Mouse (Mus musculus): ENCODE results near the gene Gm49486. TPM values are rescaled to one million over a fixed set of nuclear protein-coding genes. Genes with fewer than 3 reads are reported as not detected.
A peak's percentile ranks its signal among the peaks of the same experiment; 100 is the strongest.
"Not testable (repeated sequence)": the region's sequence is repeated elsewhere in the genome, so short reads cannot be mapped to it uniquely, and the experiment has no call there.

Gm49486 gene
- total and polyA plus RNA-seq, 2 experiments from 2014 or later = 1.2 to 4.4 TPM

GRCm38 (mm10) chr15:79224685-79225084, 4.5 kb upstream of the Gm49486 start:
- Histone ChIP-seq H3K36me3 (ENCODE audit: insufficient read depth) (no peaks in the 10 kb centered on the region), H3K4me3 (ENCODE audit: low read depth, low read length) (no peak overlapping the region), H3K27me3 (ENCODE audit: insufficient read depth, low read length) (no peaks in the 10 kb centered on the region), H3K4me1 (ENCODE audit: insufficient read depth) (peaks cover 2% of the 10 kb centered on the region; the same call in 1 of the 2 replicates), H3K4me2 (ENCODE audit: low read depth) (no peak overlapping the region), H3K9ac (no peak overlapping the region), H3K27ac (ENCODE audit: low read depth, low read length) (no peak overlapping the region), H3K9me3 (ENCODE audit: low read length) (no peaks in the 10 kb centered on the region)
- DNase-seq (peak; percentile 87), ATAC-seq (peak; percentile 59)
- WGBS = 9% methylated on average over 5 of the region's 5 CpGs
- TF ChIP-seq CTCF (IDR thresholded peaks at IDR 0.05; ENCODE audit: low read depth) = peak; percentile 97

- not testable (repeated sequence) for H3K27ac ChIP-seq (ENCODE audit: low read depth, low read length); ATAC-seq; H3K27me3 ChIP-seq (ENCODE audit: insufficient read depth, low read length); H3K36me3 ChIP-seq (ENCODE audit: insufficient read depth); H3K9ac ChIP-seq; H3K4me2 ChIP-seq (ENCODE audit: low read depth); H3K4me1 ChIP-seq (ENCODE audit: insufficient read depth); H3K4me3 ChIP-seq (ENCODE audit: low read depth, low read length); H3K9me3 ChIP-seq (ENCODE audit: low read length); DNase-seq
- peak; percentile 19; the same call in 1 of the 2 replicates for TF ChIP-seq CTCF (IDR thresholded peaks at IDR 0.05; ENCODE audit: low read depth)
- WGBS = 61% methylated on average over 2 of the region's 2 CpGs
These were observed 3.4 kb upstream of the Gm49486 start for GRCm38 (mm10) chr15:79225780-79226179.

- Histone ChIP-seq H3K27ac (ENCODE audit: low read depth, low read length) (no peak overlapping the region), H3K9me3 (ENCODE audit: low read length) (no peaks in the 10 kb centered on the region), H3K4me2 (ENCODE audit: low read depth) (no peak overlapping the region), H3K36me3 (ENCODE audit: insufficient read depth) (peaks cover 59% of the 10 kb centered on the region), H3K27me3 (ENCODE audit: insufficient read depth, low read length) (no peaks in the 10 kb centered on the region), H3K9ac (no peak overlapping the region), H3K4me3 (ENCODE audit: low read depth, low read length) (no peak overlapping the region), H3K4me1 (ENCODE audit: insufficient read depth) (no peaks in the 10 kb centered on the region)
- 74% methylated on average over 9 of the region's 9 CpGs for WGBS
- no peak for ATAC-seq
- no peak for TF ChIP-seq CTCF (IDR thresholded peaks at IDR 0.05; ENCODE audit: low read depth)
- no peak for DNase-seq
These were observed 6.1 kb downstream of the Gm49486 start for GRCm38 (mm10) chr15:79235268-79235667.

GRCm38 (mm10) chr15:79238036-79238435, 8.8 kb downstream of the Gm49486 start:
- Histone ChIP-seq H3K4me2 (ENCODE audit: low read depth) (no peak overlapping the region), H3K9ac (no peak overlapping the region), H3K36me3 (ENCODE audit: insufficient read depth) (peaks cover 69% of the 10 kb centered on the region), H3K4me3 (ENCODE audit: low read depth, low read length) (no peak overlapping the region), H3K4me1 (ENCODE audit: insufficient read depth) (no peaks in the 10 kb centered on the region), H3K9me3 (ENCODE audit: low read length) (no peaks in the 10 kb centered on the region), H3K27me3 (ENCODE audit: insufficient read depth, low read length) (no peaks in the 10 kb centered on the region), H3K27ac (ENCODE audit: low read depth, low read length) (no peak overlapping the region)
- no peak for TF ChIP-seq CTCF (IDR thresholded peaks at IDR 0.05; ENCODE audit: low read depth)
- WGBS = 80% methylated on average over 6 of the region's 6 CpGs
- ATAC-seq = no peak
- no peak for DNase-seq

- WGBS = 69% methylated on average over 13 of the region's 13 CpGs
- peaks cover 4% of the 10 kb centered on the region; the same call in 1 of the 2 replicates for H3K4me1 ChIP-seq (ENCODE audit: insufficient read depth)
- ATAC-seq = peak; percentile 12
- H3K9ac ChIP-seq = no peak overlapping the region
- no peak overlapping the region for H3K4me3 ChIP-seq (ENCODE audit: low read depth, low read length)
- no peak for TF ChIP-seq CTCF (IDR thresholded peaks at IDR 0.05; ENCODE audit: low read depth)
- H3K36me3 ChIP-seq (ENCODE audit: insufficient read depth) = peaks cover 75% of the 10 kb centered on the region
- no peak for DNase-seq
- H3K9me3 ChIP-seq (ENCODE audit: low read length) = no peaks in the 10 kb centered on the region
- H3K27me3 ChIP-seq (ENCODE audit: insufficient read depth, low read length) = no peaks in the 10 kb centered on the region
- H3K27ac ChIP-seq (ENCODE audit: low read depth, low read length) = peak overlapping the region; percentile 83
- no peak overlapping the region for H3K4me2 ChIP-seq (ENCODE audit: low read depth)
These were observed 13.5 kb downstream of the Gm49486 start for GRCm38 (mm10) chr15:79242574-79243233.

GRCm38 (mm10) chr15:79243234-79244042, 14.2 kb downstream of the Gm49486 start:
- peak; percentile 99 for ATAC-seq
- no peak overlapping the region for H3K9ac ChIP-seq

More at GRCm38 (mm10) chr15:79243234-79244042, 14.2 kb downstream of the Gm49486 start:
- Histone ChIP-seq H3K9me3 (ENCODE audit: low read length) (no peaks in the 10 kb centered on the region), H3K36me3 (ENCODE audit: insufficient read depth) (peaks cover 75% of the 10 kb centered on the region), H3K4me2 (ENCODE audit: low read depth) (no peak overlapping the region), H3K4me1 (ENCODE audit: insufficient read depth) (peaks cover 4% of the 10 kb centered on the region; the same call in 1 of the 2 replicates), H3K27ac (ENCODE audit: low read depth, low read length) (peak overlapping the region; percentile 83), H3K4me3 (ENCODE audit: low read depth, low read length) (no peak overlapping the region), H3K27me3 (ENCODE audit: insufficient read depth, low read length) (no peaks in the 10 kb centered on the region)
- DNase-seq = peak; percentile 98
- TF ChIP-seq CTCF (IDR thresholded peaks at IDR 0.05; ENCODE audit: low read depth) = peak; percentile 100
- 5% methylated on average over 10 of the region's 10 CpGs for WGBS
